Mouse (Mus musculus) lung, adult 2 months (tissue): ENCODE results near the gene Hoxa11.

Experiments used
- CTCF ChIP-seq: fragments of 200-500 bp; IDR thresholded peaks from 2 replicates; pipeline ENCODE4 v1.5.1; 2011; ENCODE audit warnings: mild to moderate bottlenecking, low read length, control low read depth; ENCODE audit not compliant: insufficient read depth
- POLR2A ChIP-seq: fragments of 200-500 bp; IDR thresholded peaks from 2 replicates; pipeline ENCODE4 v1.6.1; 2011; ENCODE audit warnings: low read depth, mild to moderate bottlenecking, control low read depth, low read length, borderline replicate concordance; ENCODE audit errors: extremely low read depth

- TF ChIP-seq CTCF: no peak
- TF ChIP-seq POLR2A: no peak
Measured at GRCm38 (mm10) chr6:52272766-52273655, 27.4 kb upstream of the Hoxa11 start.
